Mouse (Mus musculus): ENCODE data around the gene Dcaf12l1.
"Not testable (repeated sequence)": the region's sequence is repeated elsewhere in the genome, so short reads cannot be mapped to it uniquely, and the experiment has no call there.

Dcaf12l1 gene

DNA sequence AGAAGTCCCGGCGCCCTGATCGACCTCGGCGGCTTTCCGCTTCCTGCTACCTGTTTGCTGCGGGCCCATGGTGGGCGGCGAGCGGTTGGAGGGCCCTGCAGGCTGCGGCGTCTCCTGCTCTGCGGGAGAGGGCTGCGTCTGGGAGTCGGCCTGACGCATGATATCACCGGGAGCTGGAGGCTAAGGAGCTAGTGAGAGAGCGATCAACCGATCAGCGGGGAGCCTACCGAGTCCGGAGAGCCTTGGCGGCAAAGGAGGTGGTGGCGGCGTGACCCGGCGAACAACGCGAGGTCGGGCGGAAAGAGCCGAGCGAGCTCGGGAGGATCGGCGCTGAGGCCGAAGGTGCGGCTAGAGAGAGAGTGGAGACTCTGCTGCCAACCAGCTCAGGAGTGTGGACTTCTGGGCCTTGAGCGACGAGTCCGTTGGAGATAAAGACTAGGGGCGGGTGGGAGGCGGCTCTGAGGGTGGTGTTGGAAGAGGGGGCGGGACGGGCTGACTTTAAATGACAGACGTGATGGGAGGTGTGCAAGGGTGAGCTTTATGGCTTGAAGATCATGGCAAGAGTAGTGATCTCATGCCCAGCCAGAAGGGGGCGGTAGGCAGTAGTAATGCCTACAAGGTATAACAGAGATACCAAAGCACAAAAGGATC, at the start of gene Dcaf12l1:
TSS of gene Dcaf12l1 (minus strand) at position 437 of the 651 bp plus-strand sequence.
- no peak for DNase-seq (ENCODE audit: low spot score in 2 of 2)

DNA sequence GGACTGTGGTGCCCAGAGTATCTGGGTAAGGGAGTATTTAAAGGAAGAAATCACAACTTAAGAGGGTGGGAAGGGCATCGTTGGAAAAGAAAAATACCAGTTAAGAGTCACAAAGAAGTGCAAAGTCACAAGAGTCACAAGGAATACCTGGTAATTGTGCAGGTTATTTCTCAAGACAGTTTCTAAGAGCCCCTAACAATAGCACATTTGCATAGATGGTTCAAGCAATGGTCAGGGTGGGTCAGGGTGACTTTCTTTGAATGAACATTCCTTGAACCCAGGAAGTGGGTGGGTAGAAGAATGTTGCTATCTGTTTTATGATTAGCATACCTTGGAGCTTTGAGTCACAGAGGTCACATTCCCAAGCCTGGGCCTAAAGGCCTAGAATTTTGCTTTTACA, 19.4 kb upstream of the Dcaf12l1 start:
- DNase-seq (ENCODE audit: low spot score in 2 of 2): not testable (repeated sequence)

DNA sequence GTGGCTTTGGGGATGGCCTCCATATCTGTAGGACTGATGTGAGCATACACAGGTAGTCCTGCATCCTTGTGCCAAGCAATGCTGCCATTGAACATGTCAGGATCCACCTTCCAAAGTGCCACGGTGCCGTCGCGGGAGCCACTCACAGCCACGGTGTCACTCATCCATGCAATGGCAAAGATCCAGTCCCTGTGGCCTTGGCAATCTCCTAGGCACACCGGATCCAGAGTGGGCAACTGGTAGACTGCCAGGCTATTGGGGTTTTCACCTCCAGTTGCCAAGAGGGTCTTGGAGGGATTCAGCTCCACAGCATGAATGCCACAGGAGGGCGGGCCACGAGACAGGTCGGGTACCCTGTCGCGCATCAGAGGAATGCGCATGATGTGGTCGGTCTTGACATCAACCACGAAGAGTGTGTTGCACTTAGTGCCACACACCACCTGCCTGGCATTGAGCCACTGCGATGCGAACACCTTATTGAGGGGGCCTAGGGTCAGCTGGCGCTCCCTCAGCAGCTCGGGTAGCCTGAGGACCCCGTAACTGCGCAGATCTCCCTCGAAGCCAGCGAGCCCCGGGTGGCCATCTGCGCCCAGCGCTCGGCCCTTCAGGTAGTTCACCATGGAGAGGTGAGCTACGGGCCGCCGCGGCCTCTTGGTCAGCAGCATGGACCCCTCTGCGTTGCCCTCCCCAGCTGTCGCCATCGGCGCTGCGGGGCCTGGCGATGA, 799 bp downstream of the Dcaf12l1 start:
- no peak for DNase-seq (ENCODE audit: low spot score in 2 of 2)

Data from spleen, postnatal 14 days (tissue).